Mouse (Mus musculus) lung, embryonic 15.5 days (tissue): ENCODE data around the gene Grik5. TPM values are rescaled to one million over a fixed set of nuclear protein-coding genes. Genes with fewer than 3 reads are reported as not detected.

ENCODE experiments used
- ATAC-seq: fragments of 200-750 bp; cut with Nextera tagmentation; 2 replicates; pipeline ENCODE4 v1.8.0; 2017; ENCODE audit warnings: moderate number of reproducible peaks, borderline replicate concordance; ENCODE audit not compliant: low FRiP score, low TSS enrichment; ENCODE audit errors: extremely low read depth
- H3K27ac ChIP-seq: fragments of 300-500 bp; sonication (generic); 2 replicates; pipeline ENCODE4 v1.5.1; 2015; ENCODE audit warnings: moderate library complexity, mild to moderate bottlenecking, inconsistent platforms
- H3K27me3 ChIP-seq: fragments of 300-500 bp; sonication (generic); 2 replicates; pipeline ENCODE4 v1.6.1; 2015; ENCODE audit warnings: inconsistent platforms
- H3K36me3 ChIP-seq: fragments of 300-500 bp; sonication (generic); 2 replicates; pipeline ENCODE4 v1.6.1; 2015; ENCODE audit warnings: inconsistent platforms
- H3K4me1 ChIP-seq: fragments of 300-500 bp; sonication (generic); 2 replicates; pipeline ENCODE4 v1.6.1; 2015; ENCODE audit warnings: inconsistent platforms
- H3K4me2 ChIP-seq: fragments of 300-500 bp; sonication (generic); 2 replicates; pipeline ENCODE4 v1.6.1; 2015; ENCODE audit warnings: inconsistent platforms, mild to moderate bottlenecking, moderate library complexity
- H3K4me3 ChIP-seq: fragments of 300-500 bp; sonication (generic); 2 replicates; pipeline ENCODE4 v1.5.1; 2015; ENCODE audit warnings: mild to moderate bottlenecking, inconsistent platforms
- H3K9ac ChIP-seq: fragments of 300-500 bp; sonication (generic); 2 replicates; pipeline ENCODE4 v1.6.1; 2015; ENCODE audit warnings: inconsistent platforms
- H3K9me3 ChIP-seq: fragments of 300-500 bp; sonication (generic); 2 replicates; pipeline ENCODE4 v1.6.1; 2016; ENCODE audit warnings: inconsistent platforms
- WGBS: fragments of 180-500 bp; shearing (Covaris S2); methylation state at CpG from one replicate; pipeline ENCODE4 v1.1.7; 2015; 5-methylcytosine and 5-hydroxymethylcytosine counted together
- polyA plus RNA-seq: library from polyadenylated mRNA; unstranded; fragments of >200 nt; fragmentation: Nextera tagmentation; extraction: Ambion mirVana; gene quantifications from 2 replicates; pipeline ENCODE4 v1.2.1, GENCODE M21; 2015

Grik5 gene
- polyA plus RNA-seq, 1 experiment from 2014 or later = 3.8 TPM

DNA sequence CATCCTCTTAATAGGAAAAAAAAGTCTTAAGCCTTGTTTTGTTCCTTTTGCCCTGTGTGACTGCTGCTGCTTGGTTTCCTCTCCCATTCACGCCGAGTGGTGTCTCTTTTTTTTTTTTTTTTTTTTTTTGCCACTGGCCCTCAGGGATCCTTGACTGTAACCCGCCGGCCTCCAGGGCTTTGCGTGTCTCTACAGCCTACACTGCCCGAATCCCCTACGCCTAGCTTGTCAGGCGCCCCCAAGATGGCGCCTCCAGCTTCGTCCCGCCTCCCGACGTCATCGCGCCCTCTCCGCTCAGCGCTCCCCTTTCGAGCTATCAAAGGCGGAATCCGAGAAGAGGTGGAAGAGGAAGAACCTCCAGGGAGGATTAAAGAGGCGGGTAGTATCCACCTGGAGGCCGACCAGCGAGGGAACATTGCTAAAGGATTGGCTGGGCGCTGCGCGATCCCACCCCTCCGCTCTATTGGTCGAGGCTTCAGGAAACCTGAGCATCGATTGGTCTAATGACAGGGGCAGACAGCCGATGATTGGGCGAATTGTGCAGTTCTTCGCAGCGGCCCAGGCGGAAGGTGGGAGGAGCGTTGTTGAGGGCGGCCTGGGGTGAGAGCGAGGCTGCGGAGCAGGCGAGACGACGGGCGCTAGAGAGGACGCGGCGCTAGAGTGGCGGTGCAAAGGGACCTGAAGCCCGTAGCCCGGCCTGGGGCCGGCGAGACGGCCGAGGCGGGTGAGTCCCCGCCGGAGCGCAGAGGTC is 4.7 kb upstream of the Grik5 start:
- WGBS = under 1% methylated on average over 56 of the region's 56 CpGs
- peak overlapping the region; percentile 69 for H3K4me2 ChIP-seq
- no peaks in the 10 kb centered on the region for H3K9me3 ChIP-seq
- H3K27ac ChIP-seq = peak overlapping the region; percentile 95
- H3K36me3 ChIP-seq = peaks cover 24% of the 10 kb centered on the region
- H3K4me3 ChIP-seq = peak overlapping the region; percentile 81
- H3K4me1 ChIP-seq = peaks cover 31% of the 10 kb centered on the region
- peak overlapping the region; percentile 87 for H3K9ac ChIP-seq
- ATAC-seq = peak; percentile 96
- H3K27me3 ChIP-seq = no peaks in the 10 kb centered on the region

GRCm38 (mm10) chr7:25076296-25076662 is 4.1 kb upstream of the Grik5 start:
- ATAC-seq = no peak

DNA sequence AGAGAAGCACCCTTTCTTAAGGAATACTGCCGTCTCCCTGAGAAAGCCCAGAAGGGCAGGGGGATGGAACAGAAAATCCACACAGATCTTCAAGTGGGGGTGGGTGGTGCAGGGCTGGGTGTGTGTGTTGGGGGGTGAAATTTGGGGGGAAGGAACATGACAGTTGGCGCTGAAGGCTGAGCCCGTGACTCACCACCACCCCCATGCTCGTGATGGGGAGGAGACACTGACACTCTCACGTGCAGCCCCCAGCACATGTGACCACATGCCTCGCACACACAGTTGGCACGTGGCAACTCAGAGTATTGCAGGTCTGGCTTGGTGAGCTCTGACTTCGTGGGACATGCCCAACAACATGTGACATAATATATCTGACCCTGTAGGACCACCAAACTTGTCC is 1.8 kb upstream of the Grik5 start:
- Histone ChIP-seq H3K27ac (no peak overlapping the region), H3K27me3 (no peaks in the 10 kb centered on the region), H3K4me3 (no peak overlapping the region), H3K4me1 (peaks cover 44% of the 10 kb centered on the region), H3K4me2 (no peak overlapping the region), H3K9ac (no peak overlapping the region), H3K9me3 (no peaks in the 10 kb centered on the region), H3K36me3 (no peaks in the 10 kb centered on the region)
- WGBS = 73% methylated on average over 8 of the region's 8 CpGs
- ATAC-seq = no peak

More at GRCm38 (mm10) chr7:25076296-25076662, 4.1 kb upstream of the Grik5 start:
- H3K27me3 ChIP-seq = no peaks in the 10 kb centered on the region
- 18% methylated on average over 7 of the region's 7 CpGs for WGBS
- peak overlapping the region; percentile 81 for H3K4me3 ChIP-seq
- H3K9ac ChIP-seq = peak overlapping the region; percentile 60
- H3K4me2 ChIP-seq = peak overlapping the region; percentile 69
- peaks cover 18% of the 10 kb centered on the region for H3K36me3 ChIP-seq
- peaks cover 36% of the 10 kb centered on the region for H3K4me1 ChIP-seq
- H3K9me3 ChIP-seq = no peaks in the 10 kb centered on the region
- peak overlapping the region; percentile 94 for H3K27ac ChIP-seq

DNA sequence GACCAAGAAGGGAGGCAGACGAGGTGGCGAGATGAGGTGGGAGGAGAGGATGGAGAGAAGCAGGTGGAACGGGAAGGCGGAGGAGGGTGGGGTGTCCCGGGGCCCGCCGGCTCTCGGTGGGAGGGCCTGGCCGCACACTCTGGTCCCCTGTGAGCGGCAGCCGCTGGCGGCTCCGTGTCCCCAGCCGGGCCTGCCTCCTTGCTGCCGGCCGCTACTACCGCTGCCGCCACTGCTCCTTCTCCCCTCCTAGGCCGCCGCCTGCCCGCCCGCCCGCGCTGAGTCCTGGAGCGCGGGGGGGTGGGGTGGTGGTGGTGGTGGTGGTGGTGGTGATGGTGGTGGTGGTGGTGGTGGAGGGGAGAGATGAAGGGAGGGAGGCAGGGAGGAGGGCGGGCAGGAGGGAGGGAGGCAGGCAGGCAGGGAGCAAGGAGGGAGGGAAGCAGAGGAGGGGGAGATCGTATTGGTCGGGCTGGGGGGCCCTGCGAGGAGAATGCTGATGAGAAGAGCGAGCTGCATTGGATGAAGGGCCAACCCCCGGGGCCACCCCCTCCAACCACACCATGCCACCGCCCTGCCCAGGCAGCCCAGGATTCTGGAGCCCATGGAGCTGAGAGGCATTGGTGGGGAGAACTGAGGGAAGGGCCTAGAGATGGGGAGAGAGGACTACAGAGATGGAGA is 707 bp upstream of the Grik5 start:
- peak overlapping the region; percentile 63 for H3K9ac ChIP-seq
- H3K27me3 ChIP-seq = no peaks in the 10 kb centered on the region
- H3K4me1 ChIP-seq = peaks cover 33% of the 10 kb centered on the region
- H3K4me3 ChIP-seq = peak overlapping the region; percentile 60
- no peak for ATAC-seq
- peaks cover 3% of the 10 kb centered on the region; the same call in 1 of the 2 replicates for H3K36me3 ChIP-seq
- peak overlapping the region; percentile 84 for H3K27ac ChIP-seq
- peak overlapping the region; percentile 93 for H3K4me2 ChIP-seq
- H3K9me3 ChIP-seq = no peaks in the 10 kb centered on the region
- WGBS = 1% methylated on average over 24 of the region's 33 CpGs

- Histone ChIP-seq H3K9ac (no peak overlapping the region), H3K27me3 (no peaks in the 10 kb centered on the region), H3K4me3 (no peak overlapping the region), H3K36me3 (peaks cover 29% of the 10 kb centered on the region; the same call in 1 of the 2 replicates), H3K4me2 (no peak overlapping the region), H3K27ac (no peak overlapping the region), H3K4me1 (peaks cover 24% of the 10 kb centered on the region; the same call in 1 of the 2 replicates), H3K9me3 (no peaks in the 10 kb centered on the region)
- no peak for ATAC-seq
- 21% methylated on average over 2 of the region's 2 CpGs for WGBS
Observed at GRCm38 (mm10) chr7:25068724-25069123, 3.4 kb downstream of the Grik5 start.

DNA sequence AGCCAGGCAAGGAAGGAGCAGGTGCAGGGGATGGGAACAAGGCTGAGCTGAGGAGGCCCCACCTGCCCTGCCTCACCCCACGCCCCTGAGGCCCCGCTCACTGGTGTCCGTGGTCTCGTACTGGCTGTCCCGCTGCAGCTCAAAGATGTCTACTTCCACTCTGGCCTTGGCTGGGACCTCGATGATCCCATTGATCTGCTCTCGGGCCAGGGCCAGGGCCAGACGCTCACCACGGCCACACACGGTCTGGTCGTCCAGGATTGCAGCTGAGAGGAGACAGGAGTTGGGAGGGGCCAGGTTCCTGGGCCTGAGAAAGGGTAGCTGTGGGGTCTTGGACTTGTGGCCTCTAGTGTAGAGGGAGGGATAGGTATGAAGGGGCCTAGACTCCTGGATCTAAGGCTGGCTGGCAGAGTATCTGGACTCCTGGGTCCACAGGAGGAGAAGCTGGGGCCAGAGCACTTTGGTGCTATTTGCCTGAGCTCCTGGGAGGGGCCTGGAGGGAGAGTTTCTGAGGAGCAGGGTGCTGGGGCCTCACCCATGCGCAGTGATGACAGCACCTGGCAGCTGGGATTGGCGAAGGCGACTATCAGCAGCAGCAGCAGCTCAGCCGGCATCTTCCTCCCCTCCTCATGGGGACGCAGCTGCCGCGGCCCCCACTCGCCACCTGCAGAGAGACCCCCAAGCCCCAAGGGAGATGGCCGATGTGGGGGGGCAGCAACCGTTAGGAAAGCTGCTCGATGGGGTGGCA is 4.1 kb downstream of the Grik5 start:
- Histone ChIP-seq H3K4me1 (peaks cover 18% of the 10 kb centered on the region; the same call in 1 of the 2 replicates), H3K27me3 (no peaks in the 10 kb centered on the region), H3K36me3 (peaks cover 31% of the 10 kb centered on the region; the same call in 1 of the 2 replicates), H3K9ac (no peak overlapping the region), H3K9me3 (no peaks in the 10 kb centered on the region), H3K27ac (no peak overlapping the region), H3K4me3 (no peak overlapping the region), H3K4me2 (no peak overlapping the region)
- 89% methylated on average over 22 of the region's 22 CpGs for WGBS
- no peak for ATAC-seq

DNA sequence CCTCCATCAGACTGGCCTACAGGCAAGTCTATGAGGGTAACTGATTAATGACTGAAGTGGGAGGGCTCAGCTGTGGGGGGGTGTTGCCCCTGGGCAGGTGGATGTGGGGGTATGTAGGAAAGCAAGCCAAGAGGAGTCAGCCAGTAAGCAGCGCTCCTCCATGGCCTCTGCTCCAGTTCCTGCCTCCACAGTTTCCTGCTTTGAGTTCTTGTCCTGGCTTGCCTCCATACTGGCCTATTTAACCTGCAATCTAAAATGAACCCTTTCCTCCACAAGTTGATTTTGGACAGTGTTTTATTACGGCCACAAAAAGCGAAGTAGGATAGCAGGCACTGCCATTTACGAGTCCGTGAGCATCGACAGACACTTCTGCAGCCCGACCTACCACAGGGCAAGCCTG is 4.8 kb downstream of the Grik5 start:
- Histone ChIP-seq H3K4me3 (no peak overlapping the region), H3K27me3 (no peaks in the 10 kb centered on the region), H3K9me3 (no peaks in the 10 kb centered on the region), H3K27ac (no peak overlapping the region), H3K9ac (no peak overlapping the region), H3K4me2 (no peak overlapping the region), H3K4me1 (peaks cover 17% of the 10 kb centered on the region; the same call in 1 of the 2 replicates), H3K36me3 (peaks cover 37% of the 10 kb centered on the region; the same call in 1 of the 2 replicates)
- no peak for ATAC-seq
- WGBS = 93% methylated on average over 7 of the region's 7 CpGs

- no peaks in the 10 kb centered on the region for H3K9me3 ChIP-seq
- H3K36me3 ChIP-seq = peaks cover 54% of the 10 kb centered on the region; the same call in 1 of the 2 replicates
- H3K4me3 ChIP-seq = no peak overlapping the region
- no peak overlapping the region for H3K27ac ChIP-seq
- 70% methylated on average over 8 of the region's 8 CpGs for WGBS
- no peaks in the 10 kb centered on the region for H3K4me1 ChIP-seq
- no peak overlapping the region for H3K4me2 ChIP-seq
- ATAC-seq = no peak
- H3K9ac ChIP-seq = no peak overlapping the region
- no peaks in the 10 kb centered on the region for H3K27me3 ChIP-seq
Observed at GRCm38 (mm10) chr7:25063900-25064299, 8.2 kb downstream of the Grik5 start.

GRCm38 (mm10) chr7:25063346-25063745 is 8.8 kb downstream of the Grik5 start:
- no peak for ATAC-seq
- H3K27ac ChIP-seq = no peak overlapping the region
- WGBS = 84% methylated on average over 6 of the region's 6 CpGs
- peaks cover 58% of the 10 kb centered on the region for H3K36me3 ChIP-seq
- H3K4me2 ChIP-seq = no peak overlapping the region
- no peak overlapping the region for H3K4me3 ChIP-seq
- no peak overlapping the region for H3K9ac ChIP-seq
- H3K9me3 ChIP-seq = no peaks in the 10 kb centered on the region
- no peaks in the 10 kb centered on the region for H3K4me1 ChIP-seq
- no peaks in the 10 kb centered on the region for H3K27me3 ChIP-seq

GRCm38 (mm10) chr7:25058836-25059235 is 13.3 kb downstream of the Grik5 start:
- Histone ChIP-seq H3K27ac (no peak overlapping the region), H3K36me3 (peaks cover 52% of the 10 kb centered on the region), H3K27me3 (no peaks in the 10 kb centered on the region), H3K4me3 (no peak overlapping the region), H3K9ac (no peak overlapping the region), H3K9me3 (no peaks in the 10 kb centered on the region), H3K4me2 (no peak overlapping the region), H3K4me1 (no peaks in the 10 kb centered on the region)
- ATAC-seq = no peak
- 89% methylated on average over 14 of the region's 14 CpGs for WGBS

DNA sequence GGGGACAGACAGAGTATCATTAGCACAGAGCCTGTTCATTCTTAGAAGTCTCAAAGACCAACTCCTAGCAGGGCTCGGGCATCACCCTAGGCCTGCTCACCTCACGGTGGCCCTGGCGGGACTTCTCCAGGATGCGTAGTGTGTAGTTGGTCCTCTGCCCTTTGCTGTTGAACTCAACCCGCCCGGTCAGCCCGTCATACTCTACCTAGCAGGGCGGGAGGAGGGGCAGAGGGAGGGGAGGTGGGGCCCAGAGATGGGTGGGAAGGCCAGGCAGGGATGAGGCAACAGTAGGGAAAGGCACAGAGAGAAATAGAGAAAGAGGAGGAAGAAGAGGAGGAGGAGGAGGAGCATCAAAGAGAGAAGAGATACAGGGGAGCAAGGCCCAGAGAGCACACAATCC is 13.8 kb downstream of the Grik5 start:
- Histone ChIP-seq H3K36me3 (peaks cover 52% of the 10 kb centered on the region), H3K9ac (no peak overlapping the region), H3K4me1 (no peaks in the 10 kb centered on the region), H3K27ac (no peak overlapping the region), H3K4me2 (no peak overlapping the region), H3K27me3 (no peaks in the 10 kb centered on the region), H3K9me3 (no peaks in the 10 kb centered on the region), H3K4me3 (no peak overlapping the region)
- ATAC-seq = no peak
- WGBS = 83% methylated on average over 8 of the region's 8 CpGs
